Mouse (Mus musculus): Measurements from ENCODE around the gene Nmnat1. TPM values are rescaled to one million over a fixed set of nuclear protein-coding genes. Genes with fewer than 3 reads are reported as not detected.

Gene Nmnat1
- polyA plus RNA-seq, 1 experiment from 2014 or later, result 6.3 TPM

GRCm38 (mm10) chr4:149511221-149511646 is 26.2 kb upstream of the Nmnat1 start:
- Histone ChIP-seq H3K9me3 (ENCODE audit: low read length) (no peaks in the 10 kb centered on the region), H3K4me1 (ENCODE audit: insufficient read depth, low read depth, low read length) (no peaks in the 10 kb centered on the region), H3K27me3 (replicated peaks; ENCODE audit: insufficient read depth, low read length) (no peaks in the 10 kb centered on the region), H3K36me3 (ENCODE audit: insufficient read depth, low read length) (no peaks in the 10 kb centered on the region), H3K4me3 (ENCODE audit: low read depth, low read length) (no peak overlapping the region), H3K9ac (replicated peaks; ENCODE audit: low read depth) (no peak overlapping the region), H3K4me2 (replicated peaks; ENCODE audit: low read depth, low read length) (no peak overlapping the region), H3K27ac (ENCODE audit: low read length) (no peak overlapping the region; the same call in 1 of the 2 replicates)
- peak; percentile 88 for DNase-seq (ENCODE audit: low spot score)
- ATAC-seq, result peak; percentile 81
- TF ChIP-seq EP300 (IDR thresholded peaks at IDR 0.05), result peak; percentile 75
- TF ChIP-seq CTCF (IDR thresholded peaks at IDR 0.05), result 0 out of 2 replicates have a peak, but pooled peaks have one; percentile 8
- 35% methylated on average over 6 of the region's 6 CpGs for WGBS

- Histone ChIP-seq H3K4me3 (ENCODE audit: low read depth, low read length) (no peak overlapping the region), H3K9me3 (ENCODE audit: low read length) (no peaks in the 10 kb centered on the region), H3K27ac (ENCODE audit: low read length) (no peak overlapping the region), H3K4me2 (replicated peaks; ENCODE audit: low read depth, low read length) (no peak overlapping the region), H3K27me3 (replicated peaks; ENCODE audit: insufficient read depth, low read length) (no peaks in the 10 kb centered on the region), H3K36me3 (ENCODE audit: insufficient read depth, low read length) (no peaks in the 10 kb centered on the region), H3K4me1 (ENCODE audit: insufficient read depth, low read depth, low read length) (no peaks in the 10 kb centered on the region), H3K9ac (replicated peaks; ENCODE audit: low read depth) (no peak overlapping the region)
- TF ChIP-seq EP300 (IDR thresholded peaks at IDR 0.05) (no peak), CTCF (IDR thresholded peaks at IDR 0.05) (no peak)
- no peak for DNase-seq (ENCODE audit: low spot score)
- ATAC-seq, result no peak
- 67% methylated on average over 3 of the region's 3 CpGs for WGBS
Observed at GRCm38 (mm10) chr4:149506904-149507303, 21.9 kb upstream of the Nmnat1 start.

- no peaks in the 10 kb centered on the region for H3K4me1 ChIP-seq (ENCODE audit: insufficient read depth, low read depth, low read length)
- no peaks in the 10 kb centered on the region for H3K36me3 ChIP-seq (ENCODE audit: insufficient read depth, low read length)
- no peak overlapping the region for H3K9ac ChIP-seq (replicated peaks; ENCODE audit: low read depth)
- no peak overlapping the region for H3K27ac ChIP-seq (ENCODE audit: low read length)
- ATAC-seq (no peak), DNase-seq (ENCODE audit: low spot score) (no peak)
- H3K9me3 ChIP-seq (ENCODE audit: low read length), result no peaks in the 10 kb centered on the region
- 53% methylated on average over 14 of the region's 15 CpGs for WGBS
- TF ChIP-seq EP300 (IDR thresholded peaks at IDR 0.05), result no peak
- no peak for TF ChIP-seq CTCF (IDR thresholded peaks at IDR 0.05)
- H3K4me2 ChIP-seq (replicated peaks; ENCODE audit: low read depth, low read length), result no peak overlapping the region
- no peaks in the 10 kb centered on the region for H3K27me3 ChIP-seq (replicated peaks; ENCODE audit: insufficient read depth, low read length)
- H3K4me3 ChIP-seq (ENCODE audit: low read depth, low read length), result no peak overlapping the region
Observed at GRCm38 (mm10) chr4:149505261-149505967, 20.4 kb upstream of the Nmnat1 start.

GRCm38 (mm10) chr4:149504858-149505257 is 19.9 kb upstream of the Nmnat1 start:
- no peaks in the 10 kb centered on the region for H3K9me3 ChIP-seq (ENCODE audit: low read length)
- TF ChIP-seq CTCF (IDR thresholded peaks at IDR 0.05), result no peak
- TF ChIP-seq EP300 (IDR thresholded peaks at IDR 0.05), result no peak
- H3K27ac ChIP-seq (ENCODE audit: low read length), result 0 out of 2 replicates have a peak overlapping the region, but pooled peaks have one; percentile 26
- H3K4me1 ChIP-seq (ENCODE audit: insufficient read depth, low read depth, low read length), result no peaks in the 10 kb centered on the region
- H3K36me3 ChIP-seq (ENCODE audit: insufficient read depth, low read length), result no peaks in the 10 kb centered on the region
- H3K4me2 ChIP-seq (replicated peaks; ENCODE audit: low read depth, low read length), result no peak overlapping the region
- DNase-seq (ENCODE audit: low spot score) (no peak), ATAC-seq (peak; percentile 26; the same call in 1 of the 2 replicates)
- H3K4me3 ChIP-seq (ENCODE audit: low read depth, low read length), result no peak overlapping the region
- no peak overlapping the region for H3K9ac ChIP-seq (replicated peaks; ENCODE audit: low read depth)
- H3K27me3 ChIP-seq (replicated peaks; ENCODE audit: insufficient read depth, low read length), result no peaks in the 10 kb centered on the region
- 33% methylated on average over 3 of the region's 3 CpGs for WGBS

- TF ChIP-seq CTCF (IDR thresholded peaks at IDR 0.05), result no peak
- TF ChIP-seq EP300 (IDR thresholded peaks at IDR 0.05), result no peak
- DNase-seq (ENCODE audit: low spot score) (no peak), ATAC-seq (no peak)
- Histone ChIP-seq H3K36me3 (ENCODE audit: insufficient read depth, low read length) (no peaks in the 10 kb centered on the region), H3K27me3 (replicated peaks; ENCODE audit: insufficient read depth, low read length) (no peaks in the 10 kb centered on the region), H3K4me2 (replicated peaks; ENCODE audit: low read depth, low read length) (no peak overlapping the region), H3K4me3 (ENCODE audit: low read depth, low read length) (no peak overlapping the region), H3K4me1 (ENCODE audit: insufficient read depth, low read depth, low read length) (no peaks in the 10 kb centered on the region), H3K27ac (ENCODE audit: low read length) (0 out of 2 replicates have a peak overlapping the region, but pooled peaks have one; percentile 26), H3K9ac (replicated peaks; ENCODE audit: low read depth) (no peak overlapping the region), H3K9me3 (ENCODE audit: low read length) (no peaks in the 10 kb centered on the region)
- 74% methylated on average over 5 of the region's 5 CpGs for WGBS
Observed at GRCm38 (mm10) chr4:149504363-149504762, 19.4 kb upstream of the Nmnat1 start.

- no peaks in the 10 kb centered on the region for H3K4me1 ChIP-seq (ENCODE audit: insufficient read depth, low read depth, low read length)
- peaks cover 7% of the 10 kb centered on the region for H3K36me3 ChIP-seq (ENCODE audit: insufficient read depth, low read length)
- H3K9ac ChIP-seq (replicated peaks; ENCODE audit: low read depth), result no peak overlapping the region
- WGBS, result 68% methylated on average over 5 of the region's 5 CpGs
- no peaks in the 10 kb centered on the region for H3K27me3 ChIP-seq (replicated peaks; ENCODE audit: insufficient read depth, low read length)
- no peak for ATAC-seq
- no peak for TF ChIP-seq EP300 (IDR thresholded peaks at IDR 0.05)
- TF ChIP-seq CTCF (IDR thresholded peaks at IDR 0.05), result no peak
- no peak overlapping the region for H3K4me2 ChIP-seq (replicated peaks; ENCODE audit: low read depth, low read length)
- no peak overlapping the region for H3K4me3 ChIP-seq (ENCODE audit: low read depth, low read length)
- no peaks in the 10 kb centered on the region for H3K9me3 ChIP-seq (ENCODE audit: low read length)
- DNase-seq (ENCODE audit: low spot score), result peak; percentile 46
- H3K27ac ChIP-seq (ENCODE audit: low read length), result no peak overlapping the region
Observed at GRCm38 (mm10) chr4:149499790-149500189, 14.8 kb upstream of the Nmnat1 start.
